Mouse (Mus musculus) small intestine, adult 2 months (tissue): ENCODE data around the gene Nt5c2. TPM values are rescaled to one million over a fixed set of nuclear protein-coding genes. Genes with fewer than 3 reads are reported as not detected.
"Not testable (repeated sequence)": the region's sequence is repeated elsewhere in the genome, so short reads cannot be mapped to it uniquely, and the experiment has no call there.

Source experiments
- H3K27ac ChIP-seq: fragments of 200-500 bp; 2 replicates; pipeline ENCODE4 v1.5.1; 2012; ENCODE audit warnings: low read depth, low read length, control low read depth, inconsistent platforms; ENCODE audit not compliant: insufficient read depth
- H3K27me3 ChIP-seq: fragments of 200-500 bp; 2 replicates; pipeline ENCODE4 v1.6.1; 2012; ENCODE audit warnings: mild to moderate bottlenecking, moderate library complexity, low read length, inconsistent platforms; ENCODE audit not compliant: control insufficient read depth, insufficient read depth
- H3K36me3 ChIP-seq: fragments of 200-500 bp; 2 replicates; pipeline ENCODE4 v1.6.1; 2012; ENCODE audit warnings: mild to moderate bottlenecking, low read length, control low read depth, inconsistent platforms; ENCODE audit not compliant: control insufficient read depth, insufficient read depth
- H3K4me1 ChIP-seq: fragments of 200-500 bp; 2 replicates; pipeline ENCODE4 v1.6.1; 2012; ENCODE audit warnings: low read length, inconsistent platforms, mixed read lengths; ENCODE audit not compliant: control insufficient read depth, insufficient read depth, insufficient read length
- H3K4me3 ChIP-seq: fragments of 200-500 bp; 2 replicates; pipeline ENCODE4 v1.5.1; 2012; ENCODE audit warnings: low read depth, mild to moderate bottlenecking, control low read depth, inconsistent platforms, low read length, moderate library complexity
- CTCF ChIP-seq: fragments of 200-500 bp; IDR thresholded peaks from 2 replicates; pipeline ENCODE4 v1.5.1; 2012; ENCODE audit warnings: low read depth, mild to moderate bottlenecking, control low read depth, inconsistent platforms, low read length, moderate library complexity, mixed read lengths; ENCODE audit not compliant: insufficient replicate concordance, insufficient read length; ENCODE audit errors: extremely low read depth
- POLR2A ChIP-seq: fragments of 200-500 bp; IDR thresholded peaks from 2 replicates; pipeline ENCODE4 v1.6.1; 2012; ENCODE audit warnings: low read depth, mild to moderate bottlenecking, control low read depth, inconsistent platforms, low read length, moderate library complexity
- WGBS: fragments of 180-500 bp; shearing (Covaris S2); methylation state at CpG from one replicate; pipeline ENCODE4 v1.1.7; 2018; 5-methylcytosine and 5-hydroxymethylcytosine counted together
- polyA plus RNA-seq: library from polyadenylated mRNA; depleted of rRNA; stranded (reverse); fragments of >200 nt; gene quantifications from 2 replicates; pipeline ENCODE4 v1.2.3, GENCODE M21; 2012

The Nt5c2 gene
- polyA plus RNA-seq, 1 experiment: 6.1 TPM

- Histone ChIP-seq H3K4me1 (peaks cover 20% of the 10 kb centered on the region; the same call in 1 of the 2 replicates), H3K27me3 (no peaks in the 10 kb centered on the region), H3K36me3 (no peaks in the 10 kb centered on the region), H3K4me3 (no peak overlapping the region), H3K27ac (peak overlapping the region; percentile 79)
- WGBS: 51% methylated on average over 17 of the region's 17 CpGs
- TF ChIP-seq CTCF: no peak
- TF ChIP-seq POLR2A: no peak
Measured at GRCm38 (mm10) chr19:46978920-46979780, 35.8 kb downstream of the Nt5c2 start.

- H3K36me3 ChIP-seq, H3K27ac ChIP-seq, H3K4me3 ChIP-seq, H3K27me3 ChIP-seq: not testable (repeated sequence)
- H3K4me1 ChIP-seq: peaks cover 12% of the 10 kb centered on the region; the same call in 1 of the 2 replicates
- 96% methylated on average over 3 of the region's 3 CpGs for WGBS
Measured at GRCm38 (mm10) chr19:46978069-46978468, 36.9 kb downstream of the Nt5c2 start.

GRCm38 (mm10) chr19:46977460-46977859, 37.5 kb downstream of the Nt5c2 start:
- Histone ChIP-seq H3K4me1 (peaks cover 12% of the 10 kb centered on the region; the same call in 1 of the 2 replicates), H3K4me3 (no peak overlapping the region), H3K27ac (no peak overlapping the region), H3K36me3 (no peaks in the 10 kb centered on the region), H3K27me3 (no peaks in the 10 kb centered on the region)
- TF ChIP-seq CTCF: no peak
- no peak for TF ChIP-seq POLR2A
- whole genome bisulfite sequencing: 74% methylated on average over 6 of the region's 6 CpGs

- no peak overlapping the region for H3K27ac ChIP-seq
- TF ChIP-seq CTCF (no peak), POLR2A (no peak)
- H3K36me3 ChIP-seq: no peaks in the 10 kb centered on the region
- H3K4me1 ChIP-seq: peaks cover 8% of the 10 kb centered on the region; the same call in 1 of the 2 replicates
- WGBS: 52% methylated on average over 2 of the region's 2 CpGs
- no peak overlapping the region for H3K4me3 ChIP-seq
- no peaks in the 10 kb centered on the region for H3K27me3 ChIP-seq
Measured at GRCm38 (mm10) chr19:46976743-46977142, 38.2 kb downstream of the Nt5c2 start.

GRCm38 (mm10) chr19:46975997-46976396, 39.0 kb downstream of the Nt5c2 start:
- Histone ChIP-seq H3K27me3 (no peaks in the 10 kb centered on the region), H3K4me3 (no peak overlapping the region), H3K27ac (no peak overlapping the region), H3K36me3 (no peaks in the 10 kb centered on the region), H3K4me1 (peaks cover 6% of the 10 kb centered on the region; the same call in 1 of the 2 replicates)
- TF ChIP-seq CTCF (no peak), POLR2A (no peak)
- WGBS: 72% methylated on average over 8 of the region's 8 CpGs

- H3K27me3 ChIP-seq: no peaks in the 10 kb centered on the region
- TF ChIP-seq POLR2A: no peak
- no peak for TF ChIP-seq CTCF
- no peak overlapping the region for H3K27ac ChIP-seq
- peaks cover 6% of the 10 kb centered on the region; the same call in 1 of the 2 replicates for H3K4me1 ChIP-seq
- no peaks in the 10 kb centered on the region for H3K36me3 ChIP-seq
- no peak overlapping the region for H3K4me3 ChIP-seq
- WGBS: 47% methylated on average over 4 of the region's 4 CpGs
Measured at GRCm38 (mm10) chr19:46975565-46975964, 39.4 kb downstream of the Nt5c2 start.

GRCm38 (mm10) chr19:46972159-46972558, 42.8 kb downstream of the Nt5c2 start:
- WGBS: 89% methylated on average over 3 of the region's 3 CpGs
- TF ChIP-seq CTCF (no peak), POLR2A (no peak)
- Histone ChIP-seq H3K27ac (no peak overlapping the region), H3K4me3 (no peak overlapping the region), H3K36me3 (no peaks in the 10 kb centered on the region), H3K4me1 (no peaks in the 10 kb centered on the region; the same call in 1 of the 2 replicates), H3K27me3 (no peaks in the 10 kb centered on the region)
